Mouse (Mus musculus) liver, adult 2 months (tissue): ENCODE results near the gene Acot6.

Source experiments
- CTCF ChIP-seq: fragments of 200-500 bp; IDR thresholded peaks from 2 replicates; pipeline ENCODE4 v1.5.1; 2011; ENCODE audit warnings: low read depth, low read length, control low read depth
- POLR2A ChIP-seq: fragments of 200-500 bp; IDR thresholded peaks from 2 replicates; pipeline ENCODE4 v1.6.1; 2011; ENCODE audit warnings: low read length, control low read depth; ENCODE audit not compliant: insufficient read depth; ENCODE audit errors: extremely low read depth

GRCm38 (mm10) chr12:84110814-84111213, 10.4 kb downstream of the Acot6 start:
- TF ChIP-seq CTCF = no peak
- TF ChIP-seq POLR2A = no peak
